Mouse (Mus musculus): ENCODE results near the gene Ankrd63.

The Ankrd63 gene

GRCm38 (mm10) chr2:118726873-118727272 is 23.1 kb upstream of the Ankrd63 start:
- in situ Hi-C loops (cut with MboI): no loop called here

- in situ Hi-C loops (cut with MboI): no loop called here
These were observed 21.7 kb upstream of the Ankrd63 start for GRCm38 (mm10) chr2:118725511-118725910.

GRCm38 (mm10) chr2:118723693-118724486 is 20.1 kb upstream of the Ankrd63 start:
- in situ Hi-C loops (cut with MboI): no loop called here

GRCm38 (mm10) chr2:118716677-118717076 is 12.9 kb upstream of the Ankrd63 start:
- in situ Hi-C loops (cut with MboI): no loop called here

GRCm38 (mm10) chr2:118714230-118714629 is 10.5 kb upstream of the Ankrd63 start:
- in situ Hi-C loops (cut with MboI): no loop called here

- in situ Hi-C loops (cut with MboI): no loop called here
These were observed 9.9 kb upstream of the Ankrd63 start for GRCm38 (mm10) chr2:118713631-118714030.

GRCm38 (mm10) chr2:118711038-118711494 is 7.3 kb upstream of the Ankrd63 start:
- in situ Hi-C loops (cut with MboI): no loop called here

GRCm38 (mm10) chr2:118709655-118710221 is 6.0 kb upstream of the Ankrd63 start:
- in situ Hi-C loops (cut with MboI): no loop called here

- in situ Hi-C loops (cut with MboI): no loop called here
These were observed 4.7 kb upstream of the Ankrd63 start for GRCm38 (mm10) chr2:118708472-118708871.

GRCm38 (mm10) chr2:118706436-118706835 is 2.7 kb upstream of the Ankrd63 start:
- in situ Hi-C loops (cut with MboI): no loop called here

GRCm38 (mm10) chr2:118702883-118703761 is 641 bp downstream of the Ankrd63 start:
- in situ Hi-C loops (cut with MboI): no loop called here

- in situ Hi-C loops (cut with MboI): no loop called here
These were observed 1.5 kb downstream of the Ankrd63 start for GRCm38 (mm10) chr2:118701971-118702882.

GRCm38 (mm10) chr2:118701161-118701560 is 2.6 kb downstream of the Ankrd63 start:
- in situ Hi-C loops (cut with MboI): no loop called here

- in situ Hi-C loops (cut with MboI): no loop called here
These were observed 3.3 kb downstream of the Ankrd63 start for GRCm38 (mm10) chr2:118700179-118701062.

GRCm38 (mm10) chr2:118697955-118698354 is 5.8 kb downstream of the Ankrd63 start:
- in situ Hi-C loops (cut with MboI): loop anchor here (5.0 kb wide), 1 partner anchor 61 kb away; no protein-coding TSS in a partner anchor

- in situ Hi-C loops (cut with MboI): loop anchor here (5.0 kb wide), 1 partner anchor 60 kb away; no protein-coding TSS in a partner anchor
These were observed 6.4 kb downstream of the Ankrd63 start for GRCm38 (mm10) chr2:118697311-118697877.

GRCm38 (mm10) chr2:118696451-118697308 is 7.1 kb downstream of the Ankrd63 start:
- in situ Hi-C loops (cut with MboI): loop anchor here (5.0 kb wide), 1 partner anchor 59 kb away; no protein-coding TSS in a partner anchor

GRCm38 (mm10) chr2:118695677-118696232 is 8.0 kb downstream of the Ankrd63 start:
- in situ Hi-C loops (cut with MboI): loop anchor here (5.0 kb wide), 1 partner anchor 58 kb away; no protein-coding TSS in a partner anchor
